In the genomic region with DNA sequence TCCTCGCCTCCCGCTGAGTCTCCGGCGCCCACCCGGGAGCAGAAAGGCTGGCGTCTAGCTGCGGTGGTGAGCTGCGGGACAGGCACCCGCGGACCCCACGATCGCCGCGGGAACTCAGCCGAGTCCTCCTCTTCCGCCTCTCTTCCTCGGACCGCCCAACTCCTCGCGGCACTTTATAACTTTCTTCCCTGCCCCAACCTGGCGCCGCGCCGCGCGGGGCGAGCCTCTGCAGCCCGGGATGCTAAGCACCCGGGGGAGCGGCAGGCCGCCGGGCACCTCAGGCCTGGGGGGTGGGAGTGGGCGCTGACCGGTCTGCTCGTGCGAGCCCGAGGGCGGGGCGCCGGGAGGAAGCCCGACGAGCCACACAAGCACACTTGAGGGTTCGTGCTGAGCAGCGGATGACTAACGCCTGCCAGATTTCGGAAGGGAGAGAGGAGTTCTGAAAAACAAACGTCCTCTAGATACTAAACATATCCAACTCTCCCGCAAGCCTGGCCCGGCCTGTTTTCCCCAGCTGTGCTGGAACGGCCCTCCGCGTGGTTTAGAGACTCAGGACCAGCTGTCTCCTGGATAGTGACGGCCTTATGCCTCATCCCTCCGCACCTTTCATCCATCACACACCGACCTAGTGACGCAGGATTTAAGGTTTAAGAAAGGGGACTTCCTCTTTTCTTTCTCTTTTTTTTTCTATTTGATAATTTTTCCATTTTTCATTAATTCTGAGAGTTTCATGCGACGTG, we compare ENCODE assay signal across 8 mouse cellular contexts. TPM values are rescaled to one million over a fixed set of nuclear protein-coding genes. Genes with fewer than 3 reads are reported as not detected.
DNase-seq lines count a peak whose midpoint lies in the region; ATAC-seq and TF ChIP-seq lines count a peak whose summit lies in the region.

TSS of gene Antxr2 (minus strand) at position 142 of the 740 bp plus-strand sequence.

- H3K27ac ChIP-seq in hindbrain, postnatal 0 days: peak within 1 kb of the TSS; percentile 58; the same call in 1 of the 2 replicates
- peak within 1 kb of the TSS; percentile 98 for H3K27ac ChIP-seq in limb, embryonic 10.5 days
- H3K27ac ChIP-seq in spleen, adult 2 months (ENCODE audit: insufficient read depth, low read length): peak within 1 kb of the TSS; percentile 69

- no peak; the same call in 1 of the 2 replicates for TF ChIP-seq POLR2A in spleen, adult 2 months (IDR thresholded peaks at IDR 0.05; ENCODE audit: low read depth, low read length)

- no peak for ATAC-seq in erythroblast, adult 5-6 weeks (replicated peaks; ENCODE audit: low FRiP score, poor library complexity, severe bottlenecking)
- ATAC-seq in hindbrain, postnatal 0 days: peak; percentile 72

- WGBS in hindbrain, postnatal 0 days: 2% methylated on average over 58 of the region's 58 CpGs
- 2% methylated on average over 58 of the region's 58 CpGs for WGBS in limb, embryonic 10.5 days
- WGBS in spleen, adult 2 months: 3% methylated on average over 58 of the region's 58 CpGs

- H3K9me3 ChIP-seq in erythroblast, embryonic 14.5 days (ENCODE audit: control insufficient read depth, low read length): no peaks in the 10 kb centered on the region
- H3K9me3 ChIP-seq in hindbrain, postnatal 0 days (ENCODE audit: low read length): no peaks in the 10 kb centered on the region
- H3K9me3 ChIP-seq in limb, embryonic 10.5 days (replicated peaks): no peaks in the 10 kb centered on the region

- peak; percentile 61 for DNase-seq in embryo, embryonic 10 days (ENCODE audit: low spot score)
- peak; percentile 74 for DNase-seq in gastrocnemius, postnatal 25 days
- DNase-seq in hindbrain, postnatal 0 days (ENCODE audit: low spot score): peak; percentile 52
- peak; percentile 82 for DNase-seq in limb, embryonic 10.5 days (ENCODE audit: low spot score)
- peak; percentile 53 for DNase-seq in mesoderm, embryonic 11.5 days (ENCODE audit: low read depth, low spot score)
- DNase-seq in spleen, adult 2 months (ENCODE audit: low read depth in 1 of 2, low spot score in 2 of 2): peak in 1 of 2 experiments; percentile 45

- H3K9ac ChIP-seq in hindbrain, postnatal 0 days (replicated peaks; ENCODE audit: low read length): peak within 1 kb of the TSS; percentile 61

- no peak for TF ChIP-seq CTCF in hindbrain, postnatal 0 days (IDR thresholded peaks at IDR 0.05; ENCODE audit: low read depth)
- TF ChIP-seq CTCF in spleen, adult 2 months (IDR thresholded peaks at IDR 0.05; ENCODE audit: extremely low read depth, insufficient read depth, insufficient read length, insufficient replicate concordance): no peak

- no peaks in the 10 kb centered on the region; the same call in 1 of the 2 replicates for H3K4me1 ChIP-seq in erythroblast, embryonic 14.5 days (ENCODE audit: control insufficient read depth)
- H3K4me1 ChIP-seq in hindbrain, postnatal 0 days (ENCODE audit: insufficient read depth, low read length): no peaks in the 10 kb centered on the region
- H3K4me1 ChIP-seq in limb, embryonic 10.5 days: peaks cover 26% of the 10 kb centered on the region
- H3K4me1 ChIP-seq in spleen, adult 2 months (ENCODE audit: control insufficient read depth, insufficient read depth, insufficient read length): peaks cover 12% of the 10 kb centered on the region; the same call in 1 of the 2 replicates

- peak within 1 kb of the TSS; percentile 97 for H3K4me2 ChIP-seq in hindbrain, postnatal 0 days (ENCODE audit: low read depth, low read length)

- peaks cover 21% of the 10 kb centered on the region for H3K27me3 ChIP-seq in erythroblast, embryonic 14.5 days (ENCODE audit: control insufficient read depth)
- no peaks in the 10 kb centered on the region for H3K27me3 ChIP-seq in hindbrain, postnatal 0 days (ENCODE audit: insufficient read depth, low read length)
- H3K27me3 ChIP-seq in limb, embryonic 10.5 days (ENCODE audit: low read depth, poor library complexity, severe bottlenecking): 0 out of 2 replicates have a peak, but pooled peaks cover 11% of the 10 kb centered on the region
- no peaks in the 10 kb centered on the region for H3K27me3 ChIP-seq in spleen, adult 2 months (ENCODE audit: control insufficient read depth, insufficient read depth, low read length)

- peak within 1 kb of the TSS; percentile 58 for H3K4me3 ChIP-seq in erythroblast, embryonic 14.5 days (replicated peaks)
- peak within 1 kb of the TSS; percentile 77 for H3K4me3 ChIP-seq in hindbrain, postnatal 0 days (ENCODE audit: low read length)
- H3K4me3 ChIP-seq in limb, embryonic 10.5 days: peak within 1 kb of the TSS; percentile 91
- H3K4me3 ChIP-seq in spleen, adult 2 months (ENCODE audit: extremely low read depth, insufficient read depth, insufficient read length): peak within 1 kb of the TSS; percentile 92

- no peaks in the 10 kb centered on the region for H3K36me3 ChIP-seq in erythroblast, embryonic 14.5 days (ENCODE audit: control insufficient read depth)
- no peaks in the 10 kb centered on the region for H3K36me3 ChIP-seq in hindbrain, postnatal 0 days (ENCODE audit: insufficient read depth, low read length)
- H3K36me3 ChIP-seq in limb, embryonic 10.5 days: peaks cover 11% of the 10 kb centered on the region
- H3K36me3 ChIP-seq in spleen, adult 2 months (ENCODE audit: control insufficient read depth, insufficient read depth, low read length): peaks cover 2% of the 10 kb centered on the region; the same call in 1 of the 2 replicates

RNA-seq across cellular contexts. Expression of gene Antxr2, which starts in this region (rescaled TPM):
- 0.02 TPM in 1 of 2 replicates, not detected in the other for polyA plus RNA-seq in erythroblast, embryonic 14.5 days (2012)
- total RNA-seq in erythroblast, adult 5-6 weeks (2015; ENCODE audit: low replicate concordance): 3.1 and 7.3 TPM in 2 replicates
- total RNA-seq in erythroblast, adult 5-6 weeks (2017; ENCODE audit: low replicate concordance): 4.8 and 4.9 TPM in 2 replicates
- 10 to 100 TPM in 1 of 2 experiments, 1 to 10 TPM in 1; 9.3 to 11.0 TPM for total RNA-seq in gastrocnemius, postnatal 25 days (2021)
- total RNA-seq in hindbrain, postnatal 0 days (2014; rRNA removed): 5.4 and 9.2 TPM in 2 replicates
- polyA plus RNA-seq in hindbrain, postnatal 0 days (2015; fragmentation: Nextera tagmentation; extraction: Ambion mirVana): 2.4 and 2.7 TPM in 2 replicates
- polyA plus RNA-seq in limb, embryonic 10.5 days (2016; fragmentation: Nextera tagmentation; extraction: Ambion mirVana): 19.6 and 22.3 TPM in 2 replicates
- polyA plus RNA-seq in spleen, adult 2 months (2012; rRNA removed): 2.4 and 2.6 TPM in 2 replicates
